Mouse (Mus musculus): ENCODE data around the gene Tpsg1.

Gene Tpsg1

DNA sequence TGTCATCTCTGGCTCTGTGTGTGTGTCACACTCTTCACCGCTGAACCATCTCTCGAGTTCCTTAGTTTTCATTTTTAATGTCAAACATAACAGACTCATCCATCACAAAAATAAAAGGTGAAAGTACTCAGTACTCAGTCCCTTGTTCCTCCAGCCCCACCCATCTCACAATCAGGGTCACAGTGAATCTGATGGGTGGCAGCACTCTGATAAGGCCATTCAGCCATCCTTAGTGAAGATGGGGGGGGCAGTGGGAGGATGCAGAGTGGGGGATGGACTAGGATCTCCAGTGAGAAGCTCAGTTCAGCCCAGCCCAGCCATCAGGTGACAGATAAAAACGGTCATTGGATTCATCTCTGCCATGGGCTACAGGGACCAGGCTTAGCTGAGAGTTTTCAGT is at the start of gene Tpsg1:
Tpsg1 (plus strand) TSS at position 301 of the 400 bp plus-strand sequence.
- DNase-seq (ENCODE audit: low spot score in 2 of 2): no peak

DNA sequence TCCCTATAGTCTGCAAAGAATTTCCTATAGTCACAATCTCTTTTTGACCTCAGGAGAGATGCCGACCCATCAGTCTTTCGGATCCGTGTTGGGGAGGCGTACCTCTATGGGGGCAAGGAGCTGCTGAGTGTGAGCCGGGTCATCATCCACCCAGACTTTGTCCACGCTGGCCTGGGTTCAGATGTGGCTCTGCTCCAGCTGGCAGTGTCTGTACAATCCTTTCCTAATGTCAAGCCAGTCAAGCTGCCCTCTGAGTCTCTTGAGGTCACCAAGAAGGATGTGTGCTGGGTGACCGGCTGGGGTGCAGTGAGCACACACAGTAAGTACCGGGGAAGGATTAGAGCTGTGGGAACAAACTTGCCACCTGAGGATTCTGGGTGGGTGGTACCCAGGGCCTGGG is 48.3 kb upstream of the Tpsg1 start:
- no peak for DNase-seq (ENCODE audit: low spot score in 2 of 2)

DNA sequence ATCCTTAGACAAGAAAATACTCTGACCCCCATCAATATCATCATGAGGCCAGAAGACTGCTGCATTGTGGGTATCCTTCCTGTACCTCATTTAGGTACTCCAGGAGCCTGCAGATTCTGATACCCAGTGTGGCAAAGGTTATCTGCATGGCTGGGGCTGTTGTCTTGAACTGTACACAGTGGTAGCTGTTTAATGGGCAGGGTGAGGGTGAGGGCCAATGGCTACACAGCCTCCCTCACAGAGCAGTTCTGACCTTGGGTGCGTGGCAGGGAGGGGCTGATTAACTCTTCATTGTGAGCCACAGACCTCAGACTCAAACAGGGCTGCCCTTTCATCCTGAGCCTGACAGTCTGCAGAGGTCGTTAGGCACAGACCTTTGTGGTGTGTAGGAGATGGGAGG is 46.1 kb upstream of the Tpsg1 start:
- no peak for DNase-seq (ENCODE audit: low spot score in 2 of 2)

DNA sequence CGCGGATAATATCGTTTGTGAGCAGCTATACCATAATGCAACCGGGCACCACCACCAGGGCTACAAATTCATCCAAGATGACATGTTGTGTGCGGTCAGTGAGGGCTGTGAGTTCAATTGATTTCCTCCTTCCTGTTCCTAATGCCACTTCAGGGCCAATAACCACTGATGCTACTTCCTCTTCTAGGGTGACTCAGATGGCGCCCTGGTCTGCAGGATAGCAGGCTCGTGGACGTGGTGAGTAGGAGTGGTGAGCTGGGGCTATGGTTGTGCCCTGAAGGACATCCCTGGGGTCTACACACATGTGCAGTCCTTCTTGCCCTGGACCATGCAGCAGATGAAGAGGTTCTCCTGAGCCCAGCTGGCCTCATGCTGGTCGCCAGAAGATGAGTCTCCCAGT is 36.8 kb upstream of the Tpsg1 start:
- DNase-seq (ENCODE audit: low spot score in 2 of 2): no peak

DNA sequence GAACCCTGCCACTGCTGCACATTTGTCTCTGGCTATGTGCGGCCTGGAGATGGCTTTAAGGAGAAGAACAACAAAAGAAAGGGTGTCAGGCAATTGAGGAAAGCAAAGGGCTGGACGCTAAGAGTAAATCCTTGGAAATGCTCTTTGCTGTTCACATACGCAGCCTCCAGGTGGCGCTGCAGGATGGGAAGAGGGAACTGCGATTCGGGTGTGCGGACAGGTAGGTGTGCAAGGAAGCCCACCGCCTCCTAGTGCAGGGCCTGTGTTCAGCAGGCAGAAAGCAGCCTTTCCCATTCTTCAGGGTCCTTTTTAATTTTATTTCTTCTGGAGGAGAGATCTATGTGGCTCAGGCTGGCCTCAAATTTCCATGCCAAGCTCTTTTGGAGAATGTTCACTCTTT is 35.1 kb upstream of the Tpsg1 start:
- peak; percentile 36 to 70 for DNase-seq (ENCODE audit: low spot score in 2 of 2)

DNA sequence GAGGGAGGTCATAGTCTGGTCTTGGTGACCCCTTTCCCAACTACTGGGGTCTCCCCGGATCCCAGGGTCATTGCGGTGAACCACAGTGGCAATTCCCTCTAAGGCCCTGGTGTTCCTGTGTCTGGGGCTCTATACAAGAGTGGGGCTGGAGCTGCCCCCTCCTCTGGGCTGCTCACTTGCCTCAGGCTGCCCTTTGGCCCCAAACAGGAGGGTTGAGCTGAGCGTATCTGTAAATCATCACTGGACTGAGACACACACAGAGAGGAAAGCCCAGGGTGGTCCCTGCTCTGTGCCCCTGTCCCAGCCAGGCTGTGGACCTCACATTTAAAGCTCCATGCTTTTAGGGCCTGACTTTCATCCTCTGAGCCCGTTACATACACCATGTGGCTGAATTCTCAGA is 30.9 kb upstream of the Tpsg1 start:
- DNase-seq (ENCODE audit: low spot score in 2 of 2): no peak

DNA sequence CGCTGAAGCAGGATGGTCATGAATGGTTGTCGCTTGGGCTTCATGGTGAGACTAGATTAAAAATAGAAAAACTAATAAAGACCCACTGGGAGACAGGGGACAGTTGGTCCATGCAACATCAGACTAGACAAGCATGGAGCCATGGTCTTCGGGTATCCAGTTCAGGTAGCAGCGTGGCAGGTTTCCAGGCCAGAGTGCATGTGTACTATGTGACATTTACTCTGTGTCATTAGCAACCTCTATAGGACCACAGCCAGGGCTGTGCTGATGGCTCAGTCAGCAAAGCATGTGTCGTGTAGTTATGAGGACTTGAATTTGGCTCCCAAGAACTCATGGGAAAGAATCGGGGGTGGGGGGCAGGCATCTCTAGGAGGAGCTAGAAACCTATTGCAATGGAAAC is 29.1 kb upstream of the Tpsg1 start:
- no peak for DNase-seq (ENCODE audit: low spot score in 2 of 2)

DNA sequence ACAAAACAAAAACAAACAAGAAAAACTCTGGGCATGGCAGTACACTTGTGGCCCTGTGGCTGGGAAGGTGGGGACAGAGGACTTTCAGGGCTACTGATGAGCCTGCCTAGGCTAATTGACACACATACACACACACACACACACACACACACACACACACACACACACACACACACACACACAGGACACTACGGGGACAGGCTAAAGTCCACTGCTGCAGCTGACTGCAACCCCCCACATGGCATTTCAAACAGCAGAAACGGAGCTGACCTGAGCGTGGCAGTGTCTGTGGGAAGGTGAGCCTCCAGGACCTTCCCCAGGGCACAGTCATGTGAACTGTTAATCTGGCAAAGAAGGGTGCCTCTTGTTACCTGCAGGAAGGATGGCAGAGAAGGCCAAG is 27.6 kb upstream of the Tpsg1 start:
- no peak for DNase-seq (ENCODE audit: low spot score in 2 of 2)

DNA sequence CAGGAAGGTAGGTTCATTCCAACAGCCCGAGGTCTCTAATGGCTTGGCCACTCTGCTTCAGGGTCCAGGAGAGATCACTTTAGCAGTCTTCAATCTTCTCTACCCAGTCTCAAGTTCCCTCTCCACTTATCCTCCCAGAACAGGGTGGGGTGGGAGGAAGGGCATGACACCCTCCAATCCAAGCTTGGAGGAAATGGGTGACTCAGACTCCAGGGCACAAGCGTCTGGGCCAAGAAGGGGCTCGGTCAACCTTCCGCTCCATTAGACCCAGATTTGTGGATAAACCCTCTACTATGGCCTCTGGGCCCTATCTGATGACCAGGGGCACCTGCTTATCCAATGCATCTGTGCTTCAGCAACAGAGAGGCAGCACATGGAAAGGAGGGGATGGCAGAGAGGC is 23.6 kb upstream of the Tpsg1 start, which contains the start of gene Tpsab1:
Tpsab1 (minus strand) TSS at position 101 of the 400 bp plus-strand sequence.
- DNase-seq (ENCODE audit: low spot score in 2 of 2): no peak

DNA sequence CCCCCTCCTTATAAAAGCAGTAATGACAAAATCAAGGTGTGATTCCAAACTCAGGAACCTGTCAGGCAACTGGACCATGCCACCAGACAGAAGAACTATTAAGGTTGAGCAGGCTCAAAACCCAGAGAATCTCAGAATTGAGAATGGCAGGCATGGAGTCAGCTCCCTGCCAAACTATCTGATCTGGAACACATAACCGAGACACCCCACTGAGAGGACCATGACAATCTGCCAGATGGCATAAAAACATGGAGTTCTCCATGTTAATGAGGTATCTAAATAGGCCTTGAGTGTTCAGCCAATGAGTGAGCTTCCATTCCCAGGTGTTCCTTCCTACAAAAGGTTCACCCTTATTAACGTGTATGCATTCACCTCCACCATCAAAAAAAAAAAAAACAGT is 7.8 kb upstream of the Tpsg1 start:
- no peak for DNase-seq (ENCODE audit: low spot score in 2 of 2)

DNA sequence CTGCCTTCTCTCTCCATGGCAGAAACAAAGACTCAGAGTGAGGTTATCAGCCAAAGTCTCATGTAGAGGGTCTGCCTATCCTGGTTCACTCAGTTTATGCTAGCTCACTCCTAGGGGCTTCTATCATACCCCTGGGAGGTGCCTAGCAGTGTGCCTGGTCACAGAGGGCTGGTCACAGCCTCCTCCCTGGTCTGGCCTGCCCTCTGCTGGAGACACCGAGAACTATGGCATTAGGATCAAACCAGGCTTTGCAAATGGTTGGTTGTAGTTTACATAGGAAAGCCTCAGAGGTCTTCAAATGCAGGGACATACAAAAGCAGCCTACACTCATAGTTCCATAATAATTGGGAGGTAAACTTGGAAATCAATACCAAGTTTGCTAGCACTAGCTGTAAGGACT is 5.3 kb upstream of the Tpsg1 start:
- DNase-seq (ENCODE audit: low spot score in 2 of 2): peak; percentile 23 to 62

DNA sequence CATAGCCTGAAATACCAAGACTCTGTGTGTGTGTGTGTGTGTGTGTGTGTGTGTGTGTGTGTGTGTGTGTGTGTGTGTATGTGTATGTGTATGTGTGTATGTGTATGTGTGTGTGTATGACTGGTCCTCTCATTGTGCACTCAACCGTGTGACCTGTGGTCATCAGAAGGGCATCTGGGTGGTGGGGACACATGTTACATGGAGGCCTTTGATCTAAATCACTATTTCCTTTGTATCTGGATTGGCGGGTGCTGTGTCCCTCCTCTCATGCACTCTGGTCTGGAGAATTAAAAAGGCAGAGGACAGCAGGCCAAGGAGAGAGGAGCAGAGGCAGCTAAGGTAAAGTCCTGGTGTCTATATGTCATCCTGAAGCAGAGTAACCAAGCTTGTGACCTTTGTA is 3.1 kb upstream of the Tpsg1 start, which contains the start of gene Tpsb2:
Tpsb2 (plus strand) TSS at position 301 of the 400 bp plus-strand sequence.
- DNase-seq (ENCODE audit: low spot score in 2 of 2): no peak

DNA sequence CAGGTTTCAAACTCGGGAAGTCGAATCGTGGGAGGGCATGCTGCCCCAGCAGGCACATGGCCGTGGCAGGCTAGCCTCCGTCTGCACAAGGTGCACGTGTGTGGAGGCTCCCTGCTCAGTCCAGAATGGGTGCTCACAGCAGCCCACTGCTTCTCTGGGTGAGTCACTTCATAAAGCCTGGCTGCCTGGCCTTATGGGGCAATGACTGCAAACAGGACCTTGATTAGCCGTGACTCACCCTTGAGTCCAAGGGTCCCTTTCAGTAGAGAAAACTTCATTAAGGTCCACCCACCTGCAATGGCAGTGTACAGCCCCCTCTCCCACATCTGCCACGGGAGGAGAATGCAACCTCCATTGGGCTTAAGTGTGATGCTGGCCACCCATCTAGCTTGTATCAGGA is 3.4 kb downstream of the Tpsg1 start:
- DNase-seq (ENCODE audit: low spot score in 2 of 2): no peak

DNA sequence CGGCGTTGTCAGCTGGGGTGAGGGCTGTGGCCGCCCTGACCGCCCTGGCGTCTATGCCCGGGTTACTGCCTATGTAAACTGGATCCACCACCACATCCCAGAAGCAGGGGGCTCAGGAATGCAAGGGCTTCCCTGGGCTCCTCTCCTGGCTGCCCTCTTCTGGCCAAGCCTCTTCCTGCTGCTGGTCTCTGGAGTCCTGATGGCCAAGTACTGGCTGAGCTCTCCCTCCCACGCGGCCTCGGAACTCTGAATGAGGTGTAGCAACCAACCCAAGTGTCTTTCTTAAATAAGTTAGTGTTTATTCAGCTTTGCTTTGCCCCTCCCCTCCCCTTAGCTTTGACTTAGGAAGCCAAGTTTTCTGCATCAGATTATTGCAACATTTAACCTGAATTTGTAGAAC is 4.9 kb downstream of the Tpsg1 start:
- no peak for DNase-seq (ENCODE audit: low spot score in 2 of 2)

DNA sequence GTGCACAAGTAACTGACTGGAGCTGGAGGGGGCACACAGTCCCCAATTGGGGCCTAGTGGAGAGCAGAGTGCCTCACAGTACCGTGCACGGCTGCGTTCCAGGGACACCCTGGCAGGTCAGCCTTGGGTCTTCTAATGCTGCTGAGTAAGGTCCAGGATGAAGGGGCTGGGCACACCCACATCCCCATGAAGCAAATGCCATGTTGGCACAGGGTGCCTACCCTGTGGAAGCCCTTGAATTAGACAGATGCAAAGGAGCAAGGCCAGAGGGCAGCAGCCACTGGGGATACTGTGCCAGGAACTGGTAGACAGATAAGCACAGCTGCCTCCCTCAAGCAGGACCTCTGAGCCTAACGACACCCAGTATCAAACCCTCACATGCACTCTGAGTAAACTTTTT is 25.5 kb downstream of the Tpsg1 start:
- no peak for DNase-seq (ENCODE audit: low spot score in 2 of 2)

DNA sequence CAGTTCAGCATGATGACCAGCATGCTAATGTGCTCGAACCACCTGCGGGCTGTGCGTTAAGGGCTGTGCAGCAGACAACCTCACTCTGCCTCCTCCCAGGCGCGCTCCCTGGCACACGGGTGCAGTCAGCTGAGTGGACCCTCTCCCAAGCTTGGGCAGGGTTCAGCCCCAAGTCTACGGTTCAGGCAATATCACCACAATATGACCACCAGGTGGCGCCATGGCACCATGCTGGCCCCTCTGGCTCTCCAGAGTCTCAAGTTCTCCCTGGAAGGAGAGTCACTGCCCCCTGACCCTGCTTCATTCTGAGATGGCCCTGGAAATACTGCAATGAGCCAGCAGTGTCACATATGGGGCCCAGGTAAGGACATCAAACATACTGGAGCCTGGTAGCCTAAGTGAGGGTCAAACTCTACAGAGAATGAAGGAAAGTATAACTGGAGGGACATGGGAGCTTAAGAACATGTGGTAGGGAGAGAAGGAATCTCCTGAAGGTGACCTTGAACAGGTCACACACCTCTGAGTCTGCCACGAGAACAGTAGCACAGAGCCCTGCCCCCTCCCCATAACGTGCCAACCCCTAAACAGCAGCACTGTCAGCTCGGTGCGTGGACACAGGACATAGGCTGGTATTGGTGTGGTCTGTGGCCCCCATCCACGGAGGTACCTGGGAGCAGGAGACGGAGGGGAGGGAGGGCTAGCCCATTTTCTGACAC is 28.9 kb downstream of the Tpsg1 start:
- peak; percentile 58 to 81 for DNase-seq (ENCODE audit: low spot score in 2 of 2)

DNA sequence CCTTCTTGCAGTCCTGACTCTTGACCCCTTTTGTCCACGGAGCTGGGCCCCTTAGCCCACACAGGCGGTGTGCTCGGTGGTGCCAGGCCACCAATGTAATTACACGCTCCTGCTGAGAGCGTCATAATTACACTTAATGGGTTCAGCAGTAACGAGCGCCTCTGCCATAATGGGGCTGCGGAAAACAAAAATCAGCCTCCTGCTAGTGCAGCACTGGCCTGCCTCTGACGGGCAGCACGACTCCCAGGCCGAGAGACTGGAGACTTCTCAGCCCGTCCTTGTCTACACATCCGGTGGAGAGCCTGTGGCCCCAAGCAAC is 29.4 kb downstream of the Tpsg1 start:
- no peak for DNase-seq (ENCODE audit: low spot score in 2 of 2)

DNA sequence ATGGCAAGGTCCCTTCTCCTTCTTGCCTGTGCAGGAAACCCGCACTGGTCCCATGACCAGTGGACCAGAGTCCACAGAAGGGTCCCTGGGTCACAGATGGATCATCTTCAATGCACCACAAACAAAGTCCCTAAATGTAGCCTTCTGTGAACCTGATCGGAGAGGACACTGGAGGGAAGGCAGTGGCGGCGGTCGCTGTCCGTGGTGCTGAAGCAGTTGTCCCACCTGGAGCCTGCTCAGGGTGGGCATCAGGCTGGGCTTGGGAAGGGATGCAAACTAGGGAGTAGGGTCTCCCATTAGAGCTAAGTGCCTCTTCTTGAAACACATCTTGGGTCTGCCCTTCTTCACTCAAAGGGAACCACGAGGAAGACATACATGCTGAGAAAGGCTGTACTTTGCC is 31.4 kb downstream of the Tpsg1 start:
- peak; percentile 22 to 63 for DNase-seq (ENCODE audit: low spot score in 2 of 2)

DNA sequence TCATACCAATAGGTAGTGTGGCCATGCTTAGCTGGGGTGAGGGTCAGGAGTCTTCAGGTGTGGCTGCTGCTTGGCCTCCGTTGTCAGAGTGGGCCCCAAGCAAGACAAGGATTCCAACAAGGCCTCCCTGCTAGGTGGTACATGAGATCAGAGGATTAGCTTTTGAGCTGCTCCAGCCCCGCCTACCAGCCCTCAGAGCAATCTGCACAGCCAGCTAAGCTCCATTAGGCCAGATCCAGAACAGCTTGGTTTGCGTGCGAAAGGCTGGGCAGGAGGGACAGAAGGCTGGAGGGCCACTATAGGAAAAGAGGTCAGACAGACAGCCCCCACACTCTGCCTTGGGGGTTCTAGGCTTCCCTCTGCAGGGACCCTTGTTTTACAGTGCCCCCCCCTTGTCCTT is 32.4 kb downstream of the Tpsg1 start:
- DNase-seq (ENCODE audit: low spot score in 2 of 2): no peak

DNA sequence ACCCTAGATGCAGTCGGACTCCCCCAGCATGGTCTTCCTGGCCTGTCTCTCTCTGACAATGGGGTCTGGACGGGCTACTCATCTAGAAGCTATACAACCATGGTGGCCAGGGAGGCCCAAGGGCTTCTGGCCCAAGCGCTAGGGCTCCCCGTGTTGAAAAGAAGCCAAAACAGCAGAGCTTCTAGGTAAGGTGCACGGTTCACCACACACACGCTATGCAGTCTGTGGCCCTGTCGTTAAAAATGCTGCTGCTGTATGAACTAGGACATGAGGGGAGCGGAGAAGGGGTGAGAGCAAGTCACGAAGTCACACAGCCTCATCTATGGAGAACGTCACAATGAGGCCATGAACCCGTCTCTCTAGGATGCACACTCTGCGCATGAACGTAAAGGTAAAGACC is 33.2 kb downstream of the Tpsg1 start:
- DNase-seq (ENCODE audit: low spot score in 2 of 2): no peak

DNA sequence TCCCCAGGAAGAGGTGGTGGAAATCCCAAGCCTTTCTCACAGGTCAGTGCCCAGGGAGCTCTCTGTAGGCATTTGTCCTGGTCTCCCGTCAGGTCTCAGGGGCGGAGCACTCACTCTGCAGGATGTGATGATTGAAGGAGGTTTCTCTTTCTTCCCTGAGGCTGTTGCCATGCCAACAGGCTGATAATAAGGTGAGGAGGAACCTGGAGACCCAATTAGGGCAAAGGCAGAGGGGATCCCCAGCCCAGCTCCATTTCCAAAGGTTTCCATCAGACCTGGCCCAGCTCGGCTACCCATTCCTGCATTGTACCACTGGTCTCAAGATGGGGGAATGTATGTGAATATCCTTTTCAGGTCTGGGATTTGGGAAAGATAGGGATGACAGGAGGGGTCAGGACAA is 35.1 kb downstream of the Tpsg1 start:
- no peak for DNase-seq (ENCODE audit: low spot score in 2 of 2)

DNA sequence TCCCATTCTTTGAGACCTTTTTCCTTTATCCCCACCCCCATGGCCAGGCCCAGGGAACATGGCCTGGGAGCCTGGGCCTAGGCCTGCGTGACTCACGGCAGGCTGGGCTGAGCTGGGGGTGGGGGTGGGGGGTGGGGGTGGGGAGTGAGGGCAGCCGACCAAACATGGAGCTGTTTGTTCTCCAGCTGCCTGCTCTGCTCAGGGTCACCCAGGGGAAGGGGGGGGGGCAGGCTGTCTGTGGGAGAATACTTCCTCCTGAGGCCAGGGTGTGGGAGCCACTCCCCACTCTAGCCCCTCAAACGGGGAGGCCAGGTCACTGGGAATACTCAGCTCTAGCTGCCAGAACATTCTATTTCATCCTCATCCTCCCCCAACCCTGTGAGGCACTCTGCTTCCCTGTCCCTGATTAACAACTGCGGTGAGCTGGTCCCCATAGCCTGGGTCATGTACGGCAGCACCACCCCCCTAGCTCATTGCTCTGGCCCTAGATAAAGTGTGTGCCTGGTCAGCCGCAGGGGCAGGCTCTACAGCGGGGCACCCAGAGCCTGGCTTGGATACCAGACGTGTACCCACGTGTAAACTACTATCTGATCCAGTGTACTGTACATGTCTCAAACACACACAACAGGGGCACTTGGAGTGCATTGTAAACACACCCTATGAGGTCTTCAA is 36.3 kb downstream of the Tpsg1 start:
- DNase-seq (ENCODE audit: low spot score in 2 of 2): no peak

DNA sequence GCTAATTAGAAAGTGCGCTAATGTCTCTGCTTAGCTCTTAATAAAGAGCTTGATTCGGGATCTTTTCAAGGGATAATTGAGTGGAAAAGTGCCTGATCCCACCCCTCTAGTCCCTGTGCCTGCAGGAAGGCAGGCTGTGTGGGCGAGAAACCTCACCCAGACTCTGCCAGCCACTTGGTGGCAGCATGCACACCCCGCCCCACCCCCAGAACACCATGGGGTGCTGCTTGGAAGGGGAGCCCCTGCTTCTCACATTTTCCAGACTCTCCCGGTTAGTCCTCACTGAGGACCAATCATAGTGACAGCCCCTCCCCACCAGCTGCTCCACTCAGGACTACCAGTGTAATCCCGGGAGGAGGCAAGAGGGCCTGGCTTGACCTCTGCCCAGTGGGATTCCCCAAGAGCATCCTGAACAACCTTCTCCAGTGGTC is 37.0 kb downstream of the Tpsg1 start:
- no peak for DNase-seq (ENCODE audit: low spot score in 2 of 2)

DNA sequence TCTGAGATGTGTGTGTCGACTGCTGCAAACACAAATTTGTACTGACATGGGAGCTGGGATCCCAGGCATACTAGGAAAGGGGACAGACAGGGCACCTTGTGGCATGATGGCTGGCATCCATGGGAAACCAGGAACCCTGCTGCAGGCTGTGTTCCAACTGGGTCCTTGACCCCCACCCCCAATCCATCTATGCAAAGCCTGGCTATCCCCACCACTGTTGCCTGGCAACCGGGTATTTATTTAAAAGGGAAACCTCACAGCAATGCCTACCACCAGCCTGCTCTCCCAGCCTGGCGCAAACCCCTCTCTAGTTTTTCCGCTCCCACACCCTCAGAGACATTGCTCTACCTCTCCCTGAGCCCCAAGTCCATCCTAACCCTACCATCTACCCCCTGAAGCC is 38.3 kb downstream of the Tpsg1 start:
- DNase-seq (ENCODE audit: low spot score in 2 of 2): no peak
